Mouse (Mus musculus): ENCODE measurements around the gene Olfr153.
"Not testable (repeated sequence)": the region's sequence is repeated elsewhere in the genome, so short reads cannot be mapped to it uniquely, and the experiment has no call there.

Olfr153 gene

GRCm38 (mm10) chr2:87531496-87531895 is at the start of gene Olfr153:
Gene Olfr153, plus strand, starts transcription at chr2:87531796.
- no peak for DNase-seq

GRCm38 (mm10) chr2:87482276-87482675 is 49.3 kb upstream of the Olfr153 start:
- no peak for DNase-seq

GRCm38 (mm10) chr2:87496993-87497392 is 34.6 kb upstream of the Olfr153 start, which contains the start of gene Pramel7:
Gene Pramel7, minus strand, starts transcription at chr2:87497093.
- not testable (repeated sequence) for DNase-seq

- DNase-seq, result no peak
These were observed 25.3 kb upstream of the Olfr153 start, which contains the start of gene Pramel6 for GRCm38 (mm10) chr2:87506265-87506664. Gene Pramel6, plus strand, starts transcription at chr2:87506565.

DNA sequence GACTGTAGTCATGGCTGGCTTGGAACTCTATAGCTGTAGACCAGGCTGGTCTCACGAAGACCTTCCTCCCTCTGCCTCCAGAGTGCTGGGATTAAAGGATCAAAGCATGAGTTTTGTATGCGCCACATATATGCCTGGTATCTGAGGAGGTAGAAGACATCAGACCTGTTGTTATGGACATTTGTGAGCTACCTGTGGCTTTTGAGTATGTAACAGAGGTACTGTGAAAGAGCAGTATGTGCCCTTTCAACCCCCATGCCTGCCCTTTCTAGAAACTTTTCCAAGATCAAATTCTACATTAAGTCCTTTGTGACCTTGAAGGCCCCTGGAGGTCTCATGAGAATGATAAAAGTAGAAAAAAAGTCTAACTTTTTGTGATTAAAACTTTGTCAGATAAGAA is 16.6 kb upstream of the Olfr153 start:
- no peak for DNase-seq

DNA sequence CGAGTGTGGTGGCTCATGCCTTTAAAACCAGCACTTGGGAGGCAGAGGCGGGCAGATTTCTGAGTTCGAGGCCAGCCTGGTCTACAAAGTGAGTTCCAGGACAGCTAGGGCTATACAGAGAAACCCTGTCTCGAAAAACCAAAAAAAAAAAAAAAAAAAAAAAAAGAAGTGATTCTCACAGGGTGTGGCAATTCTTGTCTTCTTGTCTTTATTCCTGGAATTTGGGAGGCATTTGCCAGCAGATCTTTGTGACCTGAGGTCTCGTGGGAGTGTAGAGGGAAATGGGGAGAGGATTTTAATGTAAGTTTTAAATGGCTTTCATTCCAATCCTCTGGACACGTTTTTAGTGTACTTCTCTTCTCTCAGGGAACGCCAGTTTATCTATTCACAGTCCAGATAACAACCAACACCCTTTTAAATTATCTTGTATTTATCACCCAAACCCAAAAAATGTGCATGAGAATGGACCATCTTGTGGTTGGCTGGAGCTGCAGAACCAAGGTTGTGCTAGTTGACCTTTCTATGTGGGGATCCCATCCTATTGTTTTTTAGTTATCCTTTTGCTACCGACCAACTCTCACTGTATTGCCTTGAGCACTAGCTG is 16.0 kb upstream of the Olfr153 start:
- DNase-seq, result no peak

DNA sequence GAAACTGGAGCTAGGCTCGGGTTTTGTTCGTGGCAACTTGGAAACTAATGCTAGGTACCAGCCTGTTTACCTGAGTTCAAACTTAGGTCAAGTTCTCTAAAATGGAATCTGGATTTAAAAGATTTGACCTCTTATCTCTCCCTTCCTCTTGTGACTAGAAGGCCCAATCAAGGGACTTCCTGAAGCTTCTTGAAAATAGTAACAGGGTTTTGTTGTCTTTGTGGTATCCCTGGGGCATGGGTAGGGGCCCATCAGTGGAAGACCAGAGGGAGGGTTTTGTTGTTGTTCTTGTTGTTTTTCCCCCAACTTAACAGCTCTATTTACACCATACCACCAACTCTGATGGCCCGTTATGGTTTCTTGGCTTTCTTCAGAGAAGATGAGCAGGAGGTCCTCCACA is 15.0 kb upstream of the Olfr153 start:
- no peak for DNase-seq

GRCm38 (mm10) chr2:87520651-87521050 is 10.9 kb upstream of the Olfr153 start:
- DNase-seq, result peak in 1 of 2 experiments; percentile 1

GRCm38 (mm10) chr2:87525899-87526616 is 5.5 kb upstream of the Olfr153 start:
- peak; percentile 26 to 27 for DNase-seq

GRCm38 (mm10) chr2:87534826-87535225 is 3.2 kb downstream of the Olfr153 start:
- no peak for DNase-seq

- DNase-seq, result no peak
These were observed 13.8 kb downstream of the Olfr153 start, which contains the start of gene Olfr1128 for GRCm38 (mm10) chr2:87545442-87545841. Gene Olfr1128, minus strand, starts transcription at chr2:87545542.

GRCm38 (mm10) chr2:87573602-87574001 is 42.0 kb downstream of the Olfr153 start, which contains the start of gene Olfr1129:
Gene Olfr1129, plus strand, starts transcription at chr2:87573902.
- not testable (repeated sequence) for DNase-seq

Measured in cerebellum, postnatal 25 days (tissue).